Mouse (Mus musculus): ENCODE measurements at regions not wholly inside any gene's neighbourhood (a gene's known extent, or its start where the extent isn't known, plus 50 kb on each side); places are given as distances from the start of the nearest gene placed in this dataset.
A peak's percentile ranks its signal among the peaks of the same experiment; 100 is the strongest.
"Not testable (repeated sequence)": the region's sequence is repeated elsewhere in the genome, so short reads cannot be mapped to it uniquely, and the experiment has no call there.

GRCm38 (mm10) chr16:9016040-9016761 lies 186.3 kb downstream of the 1810013L24Rik start:
- DNase-seq (ENCODE audit: low spot score in 2 of 2) = no peak

- DNase-seq (ENCODE audit: low spot score in 2 of 2) = no peak
These were observed 186.8 kb downstream of the 1810013L24Rik start for GRCm38 (mm10) chr16:9016762-9017086.

GRCm38 (mm10) chr16:9030717-9031116 lies 200.8 kb downstream of the 1810013L24Rik start:
- peak; percentile 25 to 38 for DNase-seq (ENCODE audit: low spot score in 2 of 2)

DNA sequence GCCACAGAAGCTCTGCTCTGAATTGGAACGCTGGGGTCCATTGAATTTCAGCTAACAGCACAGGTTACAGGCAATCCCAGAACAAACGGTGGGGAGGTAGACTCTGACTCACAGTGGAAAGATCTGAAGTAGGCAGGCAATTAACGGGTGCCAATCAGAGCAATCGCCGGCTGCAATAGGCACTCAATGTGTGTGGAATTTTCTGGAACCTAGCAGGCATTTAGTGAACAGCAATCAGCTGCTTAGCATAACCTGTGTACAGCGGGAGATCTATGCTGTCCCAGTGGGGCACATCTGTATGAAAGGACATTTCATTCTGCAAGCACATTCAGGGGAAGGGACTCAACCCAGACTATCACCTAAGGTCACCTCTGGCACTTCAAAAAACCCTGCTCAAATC lies 213.4 kb downstream of the 1810013L24Rik start:
- no peak for DNase-seq (ENCODE audit: low spot score in 2 of 2)

GRCm38 (mm10) chr16:9046864-9047263 lies 217.0 kb downstream of the 1810013L24Rik start:
- DNase-seq (ENCODE audit: low spot score in 2 of 2) = no peak

GRCm38 (mm10) chr16:9054415-9054814 lies 224.5 kb downstream of the 1810013L24Rik start:
- DNase-seq (ENCODE audit: low spot score in 2 of 2) = no peak

GRCm38 (mm10) chr16:9056430-9056829 lies 226.5 kb downstream of the 1810013L24Rik start:
- no peak for DNase-seq (ENCODE audit: low spot score in 2 of 2)

GRCm38 (mm10) chr16:9071526-9071925 lies 241.6 kb downstream of the 1810013L24Rik start:
- DNase-seq (ENCODE audit: low spot score in 2 of 2) = no peak

DNA sequence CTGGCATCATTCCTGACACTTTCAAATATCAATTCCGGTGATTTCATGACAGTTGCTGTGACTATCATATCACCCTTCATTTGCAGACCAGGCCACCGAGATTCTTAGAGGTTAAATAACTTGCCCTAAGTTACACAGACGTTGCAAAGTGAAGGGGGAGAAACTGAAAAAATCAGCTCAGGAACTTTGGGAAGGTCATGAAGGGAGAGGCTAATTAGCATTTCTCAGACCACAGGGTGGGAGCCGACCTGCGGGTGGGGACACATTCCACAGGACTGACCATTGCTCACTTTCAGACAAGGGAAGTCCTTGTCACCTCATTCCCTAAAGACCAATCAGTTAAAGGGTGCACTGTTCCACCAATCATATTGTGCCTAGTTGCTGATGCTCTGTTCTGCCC lies 242.1 kb downstream of the 1810013L24Rik start:
- not testable (repeated sequence) for DNase-seq (ENCODE audit: low spot score in 2 of 2)

GRCm38 (mm10) chr16:9074295-9074694 lies 244.4 kb downstream of the 1810013L24Rik start:
- DNase-seq (ENCODE audit: low spot score in 2 of 2) = no peak

DNA sequence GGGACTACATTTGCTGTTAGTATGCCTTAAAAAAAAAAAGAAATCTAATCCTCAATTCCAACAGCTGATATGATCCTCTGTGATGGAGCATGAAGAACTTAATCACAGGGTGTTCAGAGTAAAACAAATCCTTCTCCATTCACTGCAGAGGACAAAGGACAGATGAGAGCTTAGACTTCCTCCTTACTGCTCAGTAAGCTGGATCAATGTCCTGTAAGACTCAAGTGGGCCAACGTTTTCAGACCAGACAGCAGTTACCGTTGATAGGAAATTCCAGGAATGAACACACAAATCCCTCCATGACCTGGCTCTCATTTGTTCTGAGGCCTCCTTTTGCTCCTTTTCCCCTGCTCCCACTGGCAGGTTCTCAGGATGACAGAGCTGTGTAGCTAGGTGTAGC lies 247.6 kb downstream of the 1810013L24Rik start:
- no peak for DNase-seq (ENCODE audit: low spot score in 2 of 2)

DNA sequence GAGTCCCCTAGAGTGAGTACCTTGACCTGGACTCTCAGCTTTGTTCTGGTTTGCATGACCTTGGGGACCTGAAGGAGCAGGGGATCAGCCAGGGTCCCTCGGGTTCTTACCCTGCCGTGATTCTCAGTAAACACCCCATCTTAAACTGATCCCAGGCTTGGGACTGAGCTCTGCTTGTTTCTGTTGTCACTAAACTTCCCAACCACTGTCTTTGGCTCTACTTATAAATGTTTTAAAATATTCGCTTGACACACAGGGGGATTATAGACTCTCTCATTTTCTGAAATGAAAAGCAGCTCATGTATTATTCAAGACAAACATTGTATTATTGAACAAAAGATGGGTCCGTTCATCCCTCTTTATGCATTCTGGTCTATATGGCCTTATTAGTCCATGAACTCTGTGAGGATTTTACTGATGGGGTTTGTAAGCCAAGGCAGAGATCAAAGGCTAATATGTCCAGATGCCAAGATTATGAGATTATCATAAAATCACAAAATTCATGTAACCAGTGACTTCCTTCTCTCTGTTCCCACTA lies 248.6 kb downstream of the 1810013L24Rik start:
- no peak for DNase-seq (ENCODE audit: low spot score in 2 of 2)

- DNase-seq (ENCODE audit: low spot score in 2 of 2) = no peak
These were observed 253.1 kb downstream of the 1810013L24Rik start for GRCm38 (mm10) chr16:9083040-9083439.

GRCm38 (mm10) chr16:9083740-9084139 lies 253.8 kb downstream of the 1810013L24Rik start:
- no peak for DNase-seq (ENCODE audit: low spot score in 2 of 2)

DNA sequence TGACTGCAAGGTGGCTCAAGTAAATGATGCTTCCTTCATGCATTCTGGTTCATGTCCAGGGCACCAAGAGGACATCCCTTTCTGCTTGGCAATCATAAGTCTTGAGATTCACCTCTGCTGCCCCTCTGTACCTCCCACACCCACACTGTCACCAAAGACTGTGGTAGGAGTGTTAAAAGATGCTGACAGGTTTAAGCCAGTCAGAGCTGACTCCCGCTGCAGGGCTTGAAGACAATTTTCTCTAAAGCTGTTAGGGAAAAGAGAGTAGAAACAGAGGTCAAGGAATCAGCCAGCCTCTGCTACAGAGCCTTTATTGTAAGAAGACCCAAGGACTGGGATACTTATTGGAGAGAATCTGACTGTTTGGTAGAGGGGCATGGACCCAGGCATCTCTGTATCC lies 254.7 kb downstream of the 1810013L24Rik start:
- DNase-seq (ENCODE audit: low spot score in 2 of 2) = no peak

- DNase-seq (ENCODE audit: low spot score in 2 of 2) = no peak
These were observed 255.2 kb downstream of the 1810013L24Rik start for GRCm38 (mm10) chr16:9085133-9085532.

- no peak for DNase-seq (ENCODE audit: low spot score in 2 of 2)
These were observed 256.1 kb downstream of the 1810013L24Rik start for GRCm38 (mm10) chr16:9085977-9086376.

DNA sequence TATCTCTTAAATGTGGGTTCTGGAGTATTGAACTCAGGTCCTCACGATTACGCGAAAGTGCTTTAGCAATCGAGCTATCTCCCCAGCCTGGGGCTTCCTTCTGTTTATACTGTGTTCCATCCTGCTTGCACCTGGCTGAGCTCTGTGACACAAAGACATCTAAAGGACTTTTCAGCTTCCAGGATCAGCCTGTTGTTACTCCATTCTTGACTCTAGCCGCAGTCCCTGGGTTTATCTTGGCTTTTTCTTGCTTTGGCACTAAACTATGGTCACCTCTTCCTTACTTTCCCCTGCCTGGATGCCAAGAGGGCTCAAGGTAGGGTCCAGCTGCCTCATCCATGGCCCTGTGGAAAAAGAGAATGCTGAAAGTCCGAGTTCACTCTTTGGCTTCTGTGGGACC lies 261.9 kb downstream of the 1810013L24Rik start:
- DNase-seq (ENCODE audit: low spot score in 2 of 2) = no peak

DNA sequence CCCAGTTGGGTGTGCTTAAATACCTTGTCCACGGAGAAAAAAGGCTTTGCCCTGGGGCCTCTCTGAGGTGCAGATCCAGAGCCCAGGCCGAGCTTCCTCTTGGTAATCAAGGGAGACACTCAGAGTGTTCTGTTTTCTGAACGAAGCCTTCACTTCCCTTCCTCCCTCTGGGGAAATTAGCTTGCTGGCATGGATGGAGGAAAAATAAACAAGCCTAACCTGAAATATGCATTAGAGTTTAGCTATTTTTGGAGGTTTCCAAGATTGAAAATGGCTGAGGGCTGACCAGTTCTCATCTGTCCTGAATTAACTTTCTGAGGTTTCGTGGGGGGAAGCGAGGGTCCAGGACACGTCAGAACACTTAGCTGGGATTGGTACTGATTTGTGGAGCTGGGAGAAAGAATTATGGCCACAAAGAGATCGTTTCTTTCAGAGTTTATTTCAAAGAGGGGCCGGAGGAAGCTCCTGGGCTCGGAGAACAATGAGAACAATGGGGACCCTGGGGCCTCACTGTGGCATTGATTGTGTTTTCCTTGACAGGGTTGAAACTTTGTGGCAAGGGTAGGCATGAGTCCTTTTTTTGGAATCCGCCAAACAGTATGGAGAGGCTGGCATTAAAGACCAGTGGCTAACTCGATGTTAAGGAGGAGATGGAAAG lies 262.4 kb downstream of the 1810013L24Rik start:
- no peak for DNase-seq (ENCODE audit: low spot score in 2 of 2)

- no peak for DNase-seq (ENCODE audit: low spot score in 2 of 2)
These were observed 263.7 kb downstream of the 1810013L24Rik start for GRCm38 (mm10) chr16:9093593-9093992.

GRCm38 (mm10) chr16:9094201-9094600 lies 264.3 kb downstream of the 1810013L24Rik start:
- DNase-seq (ENCODE audit: low spot score in 2 of 2) = no peak

GRCm38 (mm10) chr16:9106211-9106610 lies 276.3 kb downstream of the 1810013L24Rik start:
- DNase-seq (ENCODE audit: low spot score in 2 of 2) = no peak

- not testable (repeated sequence) for DNase-seq (ENCODE audit: low spot score in 2 of 2)
These were observed 276.8 kb downstream of the 1810013L24Rik start for GRCm38 (mm10) chr16:9106676-9107075.
